Mouse (Mus musculus) intestine, embryonic 15.5 days (tissue): Measurements from ENCODE around the gene Aak1. TPM values are rescaled to one million over a fixed set of nuclear protein-coding genes. Genes with fewer than 3 reads are reported as not detected.
"Not testable (repeated sequence)": the region's sequence is repeated elsewhere in the genome, so short reads cannot be mapped to it uniquely, and the experiment has no call there.

Source experiments
- ATAC-seq: fragments of 200-750 bp; cut with Nextera tagmentation; 2 replicates; pipeline ENCODE4 v1.8.0; 2017; ENCODE audit warnings: moderate TSS enrichment, moderate library complexity
- H3K27ac ChIP-seq: fragments of 300-500 bp; sonication (generic); 2 replicates; pipeline ENCODE4 v1.5.1; 2015; ENCODE audit warnings: mild to moderate bottlenecking, inconsistent platforms
- H3K27me3 ChIP-seq: fragments of 300-500 bp; sonication (generic); replicated peaks from 2 replicates; pipeline ENCODE4 v1.6.1; 2015; ENCODE audit warnings: inconsistent platforms
- H3K36me3 ChIP-seq: fragments of 300-500 bp; sonication (generic); 2 replicates; pipeline ENCODE4 v1.6.1; 2015; ENCODE audit warnings: inconsistent platforms
- H3K4me1 ChIP-seq: fragments of 300-500 bp; sonication (generic); replicated peaks from 2 replicates; pipeline ENCODE4 v1.6.1; 2015; ENCODE audit warnings: inconsistent platforms
- H3K4me2 ChIP-seq: fragments of 300-500 bp; sonication (generic); replicated peaks from 2 replicates; pipeline ENCODE4 v1.6.1; 2015; ENCODE audit warnings: mild to moderate bottlenecking, inconsistent platforms
- H3K4me3 ChIP-seq: fragments of 300-500 bp; sonication (generic); replicated peaks from 2 replicates; pipeline ENCODE4 v1.5.1; 2015; ENCODE audit warnings: inconsistent platforms
- H3K9ac ChIP-seq: fragments of 300-500 bp; sonication (generic); 2 replicates; pipeline ENCODE4 v1.6.1; 2015; ENCODE audit warnings: inconsistent platforms
- H3K9me3 ChIP-seq: fragments of 300-500 bp; sonication (generic); 2 replicates; pipeline ENCODE4 v1.6.1; 2016; ENCODE audit warnings: inconsistent platforms
- WGBS: fragments of 180-500 bp; shearing (Covaris S2); methylation state at CpG from one replicate; pipeline ENCODE4 v1.1.7; 2015; 5-methylcytosine and 5-hydroxymethylcytosine counted together
- polyA plus RNA-seq: library from polyadenylated mRNA; unstranded; fragments of >200 nt; fragmentation: Nextera tagmentation; extraction: Ambion mirVana; gene quantifications from 2 replicates; pipeline ENCODE4 v1.2.1, GENCODE M21; 2015

Gene Aak1
- polyA plus RNA-seq, 1 experiment from 2014 or later = 14.8 TPM

- Histone ChIP-seq H3K9me3 (no peaks in the 10 kb centered on the region), H3K4me2 (peak overlapping the region; percentile 57), H3K4me1 (peaks cover 5% of the 10 kb centered on the region; the same call in 1 of the 2 replicates), H3K36me3 (no peaks in the 10 kb centered on the region; the same call in 1 of the 2 replicates), H3K27me3 (no peaks in the 10 kb centered on the region), H3K9ac (peak overlapping the region; percentile 94), H3K27ac (peak overlapping the region; percentile 86), H3K4me3 (peak overlapping the region; percentile 81)
- WGBS = under 1% methylated on average over 36 of the region's 36 CpGs
- peak; percentile 98 for ATAC-seq
Observed at GRCm38 (mm10) chr6:87009692-87010328, 160.5 kb downstream of the Aak1 start.

- Histone ChIP-seq H3K27ac (no peak overlapping the region), H3K4me3 (no peak overlapping the region), H3K4me2 (no peak overlapping the region), H3K4me1 (no peaks in the 10 kb centered on the region), H3K9me3 (no peaks in the 10 kb centered on the region), H3K9ac (no peak overlapping the region), H3K36me3 (peaks cover 27% of the 10 kb centered on the region), H3K27me3 (no peaks in the 10 kb centered on the region)
- WGBS = 74% methylated on average over 4 of the region's 4 CpGs
- no peak for ATAC-seq
Observed at GRCm38 (mm10) chr6:87016916-87017315, 167.6 kb downstream of the Aak1 start.

- Histone ChIP-seq H3K9ac (no peak overlapping the region), H3K4me3 (no peak overlapping the region), H3K36me3 (peaks cover 29% of the 10 kb centered on the region), H3K9me3 (no peaks in the 10 kb centered on the region), H3K27ac (no peak overlapping the region), H3K4me2 (no peak overlapping the region), H3K4me1 (no peaks in the 10 kb centered on the region), H3K27me3 (no peaks in the 10 kb centered on the region)
- 92% methylated on average over 8 of the region's 8 CpGs for WGBS
- ATAC-seq = no peak
Observed at GRCm38 (mm10) chr6:87018874-87019273, 169.6 kb downstream of the Aak1 start.

GRCm38 (mm10) chr6:87021791-87022190 lies 172.5 kb downstream of the Aak1 start:
- 98% methylated on average over 12 of the region's 12 CpGs for WGBS
- no peak overlapping the region for H3K4me2 ChIP-seq
- no peaks in the 10 kb centered on the region for H3K27me3 ChIP-seq
- no peak overlapping the region for H3K27ac ChIP-seq
- no peak overlapping the region for H3K4me3 ChIP-seq
- no peaks in the 10 kb centered on the region for H3K9me3 ChIP-seq
- H3K36me3 ChIP-seq = peaks cover 35% of the 10 kb centered on the region
- ATAC-seq = no peak
- no peak overlapping the region for H3K9ac ChIP-seq
- no peaks in the 10 kb centered on the region for H3K4me1 ChIP-seq

GRCm38 (mm10) chr6:87026980-87027379 lies 177.7 kb downstream of the Aak1 start:
- WGBS = 59% methylated on average over 7 of the region's 7 CpGs
- no peak overlapping the region for H3K4me3 ChIP-seq
- H3K4me2 ChIP-seq = no peak overlapping the region
- ATAC-seq = peak; percentile 58
- no peaks in the 10 kb centered on the region for H3K9me3 ChIP-seq
- peaks cover 7% of the 10 kb centered on the region; the same call in 1 of the 2 replicates for H3K4me1 ChIP-seq
- H3K27ac ChIP-seq = 0 out of 2 replicates have a peak overlapping the region, but pooled peaks have one; percentile 66
- H3K27me3 ChIP-seq = no peaks in the 10 kb centered on the region
- peaks cover 13% of the 10 kb centered on the region for H3K36me3 ChIP-seq
- no peak overlapping the region for H3K9ac ChIP-seq

GRCm38 (mm10) chr6:87028881-87029280 lies 179.6 kb downstream of the Aak1 start:
- Histone ChIP-seq H3K36me3 (peaks cover 11% of the 10 kb centered on the region), H3K4me1 (peaks cover 7% of the 10 kb centered on the region; the same call in 1 of the 2 replicates), H3K9me3 (no peaks in the 10 kb centered on the region), H3K27me3 (no peaks in the 10 kb centered on the region), H3K4me2 (no peak overlapping the region), H3K27ac (no peak overlapping the region), H3K9ac (0 out of 2 replicates have a peak overlapping the region, but pooled peaks have one; percentile 30), H3K4me3 (no peak overlapping the region)
- ATAC-seq = no peak

- H3K27me3 ChIP-seq, H3K9ac ChIP-seq, H3K4me1 ChIP-seq, H3K4me3 ChIP-seq, H3K27ac ChIP-seq, H3K36me3 ChIP-seq, H3K4me2 ChIP-seq, H3K9me3 ChIP-seq: not testable (repeated sequence)
- 55% methylated on average over 7 of the region's 7 CpGs for WGBS
- peak; percentile 73 for ATAC-seq
Observed at GRCm38 (mm10) chr6:87031310-87031709, 182.0 kb downstream of the Aak1 start.

- Histone ChIP-seq H3K27ac (no peak overlapping the region), H3K9me3 (no peaks in the 10 kb centered on the region), H3K4me1 (peaks cover 9% of the 10 kb centered on the region; the same call in 1 of the 2 replicates), H3K4me3 (no peak overlapping the region), H3K27me3 (no peaks in the 10 kb centered on the region), H3K4me2 (no peak overlapping the region), H3K36me3 (no peaks in the 10 kb centered on the region), H3K9ac (no peak overlapping the region)
- WGBS = 94% methylated on average over 3 of the region's 3 CpGs
- ATAC-seq = no peak
Observed at GRCm38 (mm10) chr6:87032401-87032800, 183.1 kb downstream of the Aak1 start.

- Histone ChIP-seq H3K4me2 (no peak overlapping the region), H3K36me3 (no peaks in the 10 kb centered on the region), H3K4me1 (peaks cover 9% of the 10 kb centered on the region; the same call in 1 of the 2 replicates), H3K27ac (peak overlapping the region; percentile 75), H3K9ac (no peak overlapping the region), H3K27me3 (no peaks in the 10 kb centered on the region), H3K9me3 (no peaks in the 10 kb centered on the region), H3K4me3 (no peak overlapping the region)
- ATAC-seq = peak; percentile 74
- WGBS = 61% methylated on average over 3 of the region's 3 CpGs
Observed at GRCm38 (mm10) chr6:87034395-87034794, 185.1 kb downstream of the Aak1 start.

GRCm38 (mm10) chr6:87037826-87038620 lies 188.7 kb downstream of the Aak1 start:
- no peaks in the 10 kb centered on the region for H3K9me3 ChIP-seq
- 0 out of 2 replicates have a peak, but pooled peaks cover 6% of the 10 kb centered on the region for H3K4me1 ChIP-seq
- H3K4me2 ChIP-seq = no peak overlapping the region
- H3K4me3 ChIP-seq = no peak overlapping the region
- no peak overlapping the region for H3K9ac ChIP-seq
- H3K27ac ChIP-seq = no peak overlapping the region
- H3K36me3 ChIP-seq = no peaks in the 10 kb centered on the region
- H3K27me3 ChIP-seq = no peaks in the 10 kb centered on the region
- 85% methylated on average over 10 of the region's 10 CpGs for WGBS
- ATAC-seq = no peak

GRCm38 (mm10) chr6:87039161-87039560 lies 189.8 kb downstream of the Aak1 start:
- H3K36me3 ChIP-seq = no peaks in the 10 kb centered on the region
- no peak for ATAC-seq
- no peak overlapping the region for H3K9ac ChIP-seq
- 71% methylated on average over 8 of the region's 8 CpGs for WGBS
- peaks cover 12% of the 10 kb centered on the region for H3K4me1 ChIP-seq
- H3K4me3 ChIP-seq = no peak overlapping the region
- no peak overlapping the region for H3K4me2 ChIP-seq
- H3K27ac ChIP-seq = no peak overlapping the region
- no peaks in the 10 kb centered on the region for H3K27me3 ChIP-seq
- no peaks in the 10 kb centered on the region for H3K9me3 ChIP-seq

GRCm38 (mm10) chr6:87040971-87041370 lies 191.7 kb downstream of the Aak1 start:
- no peaks in the 10 kb centered on the region for H3K27me3 ChIP-seq
- H3K27ac ChIP-seq = peak overlapping the region; percentile 62; the same call in 1 of the 2 replicates
- H3K4me1 ChIP-seq = peaks cover 12% of the 10 kb centered on the region
- no peaks in the 10 kb centered on the region for H3K9me3 ChIP-seq
- no peak overlapping the region for H3K4me3 ChIP-seq
- 72% methylated on average over 4 of the region's 4 CpGs for WGBS
- H3K9ac ChIP-seq = no peak overlapping the region
- H3K36me3 ChIP-seq = no peaks in the 10 kb centered on the region
- ATAC-seq = no peak
- H3K4me2 ChIP-seq = no peak overlapping the region
